Mouse (Mus musculus) hindbrain, embryonic 11.5 days (tissue): Measurements from ENCODE around the gene Rmi2. TPM values are rescaled to one million over a fixed set of nuclear protein-coding genes. Genes with fewer than 3 reads are reported as not detected.
A peak's percentile ranks its signal among the peaks of the same experiment; 100 is the strongest.

Source experiments
- ATAC-seq: fragments of 200-750 bp; cut with Nextera tagmentation; 2 replicates; pipeline ENCODE4 v1.8.0; 2017; ENCODE audit warnings: mild to moderate bottlenecking, moderate TSS enrichment, moderate library complexity; ENCODE audit not compliant: low FRiP score
- DNase-seq: peaks from one replicate; pipeline ENCODE4 v3.0.0-alpha.2; 2015; ENCODE audit warnings: low spot score
- H3K27ac ChIP-seq: fragments of 300-500 bp; sonication (generic); 2 replicates; pipeline ENCODE4 v1.5.1; 2014; ENCODE audit warnings: mild to moderate bottlenecking, low read depth, low read length
- H3K27me3 ChIP-seq: fragments of 300-500 bp; sonication (generic); 2 replicates; pipeline ENCODE4 v1.6.1; 2014; ENCODE audit warnings: mild to moderate bottlenecking, low read length, moderate library complexity, mixed read lengths; ENCODE audit not compliant: control insufficient read depth, insufficient read depth
- H3K36me3 ChIP-seq: fragments of 300-500 bp; sonication (generic); 2 replicates; pipeline ENCODE4 v1.6.1; 2014; ENCODE audit warnings: mild to moderate bottlenecking, low read length, moderate library complexity, mixed read lengths; ENCODE audit not compliant: control insufficient read depth, insufficient read depth
- H3K4me1 ChIP-seq: fragments of 300-500 bp; sonication (generic); replicated peaks from 2 replicates; pipeline ENCODE4 v1.6.1; 2014; ENCODE audit warnings: low read length, mixed read lengths; ENCODE audit not compliant: control insufficient read depth, insufficient read depth
- H3K4me2 ChIP-seq: fragments of 300-500 bp; sonication (generic); replicated peaks from 2 replicates; pipeline ENCODE4 v1.6.1; 2014; ENCODE audit warnings: mild to moderate bottlenecking, low read depth, low read length
- H3K4me3 ChIP-seq: fragments of 300-500 bp; sonication (generic); 2 replicates; pipeline ENCODE4 v1.5.1; 2014; ENCODE audit warnings: low read depth, low read length
- H3K9ac ChIP-seq: fragments of 300-500 bp; sonication (generic); 2 replicates; pipeline ENCODE4 v1.6.1; 2014; ENCODE audit warnings: low read depth, low read length
- H3K9me3 ChIP-seq: fragments of 300-500 bp; sonication (generic); 2 replicates; pipeline ENCODE4 v1.6.1; 2016; ENCODE audit warnings: low read length; ENCODE audit not compliant: control insufficient read depth
- WGBS: fragments of 180-500 bp; shearing (Covaris S2); extraction: QIAGEN DNeasy Blood & Tissue Kit; methylation state at CpG from one replicate; pipeline ENCODE4 v1.1.7; 2014; 5-methylcytosine and 5-hydroxymethylcytosine counted together
- polyA plus RNA-seq: library from polyadenylated mRNA; unstranded; fragments of >200 nt; fragmentation: Nextera tagmentation; extraction: Ambion mirVana; gene quantifications from 2 replicates; pipeline ENCODE4 v1.2.1, GENCODE M21; 2014

Gene Rmi2
- polyA plus RNA-seq, 1 experiment from 2014 or later = 2.6 TPM

- Histone ChIP-seq H3K4me2 (no peak overlapping the region), H3K27ac (no peak overlapping the region), H3K9ac (no peak overlapping the region), H3K4me3 (no peak overlapping the region), H3K36me3 (no peaks in the 10 kb centered on the region), H3K4me1 (no peaks in the 10 kb centered on the region), H3K9me3 (no peaks in the 10 kb centered on the region), H3K27me3 (no peaks in the 10 kb centered on the region)
- 81% methylated on average over 3 of the region's 3 CpGs for WGBS
- DNase-seq (peak; percentile 24), ATAC-seq (no peak)
Measured at GRCm38 (mm10) chr16:10890363-10890762, 55.5 kb downstream of the Rmi2 start.

- DNase-seq (no peak), ATAC-seq (no peak)
- H3K9me3 ChIP-seq = no peaks in the 10 kb centered on the region
- H3K4me1 ChIP-seq = no peaks in the 10 kb centered on the region
- no peak overlapping the region for H3K4me3 ChIP-seq
- H3K27ac ChIP-seq = no peak overlapping the region
- no peaks in the 10 kb centered on the region for H3K36me3 ChIP-seq
- WGBS = 71% methylated on average over 4 of the region's 4 CpGs
- no peak overlapping the region for H3K4me2 ChIP-seq
- H3K9ac ChIP-seq = no peak overlapping the region
- H3K27me3 ChIP-seq = no peaks in the 10 kb centered on the region
Measured at GRCm38 (mm10) chr16:10893161-10893560, 58.3 kb downstream of the Rmi2 start.

GRCm38 (mm10) chr16:10895906-10896305, 61.0 kb downstream of the Rmi2 start:
- 92% methylated on average over 3 of the region's 3 CpGs for WGBS
- Histone ChIP-seq H3K4me2 (no peak overlapping the region), H3K9ac (no peak overlapping the region), H3K27ac (no peak overlapping the region), H3K27me3 (no peaks in the 10 kb centered on the region), H3K4me3 (no peak overlapping the region), H3K4me1 (no peaks in the 10 kb centered on the region), H3K9me3 (no peaks in the 10 kb centered on the region), H3K36me3 (no peaks in the 10 kb centered on the region)
- ATAC-seq (no peak), DNase-seq (no peak)

GRCm38 (mm10) chr16:10897372-10897771, 62.5 kb downstream of the Rmi2 start:
- Histone ChIP-seq H3K27me3 (no peaks in the 10 kb centered on the region), H3K4me1 (no peaks in the 10 kb centered on the region), H3K36me3 (no peaks in the 10 kb centered on the region), H3K27ac (no peak overlapping the region), H3K9ac (no peak overlapping the region), H3K4me2 (no peak overlapping the region), H3K9me3 (no peaks in the 10 kb centered on the region), H3K4me3 (no peak overlapping the region)
- 53% methylated on average over 6 of the region's 6 CpGs for WGBS
- DNase-seq = no peak
- ATAC-seq = no peak

- no peak for DNase-seq
- ATAC-seq = no peak
- WGBS = 95% methylated on average over 1 of the region's 1 CpGs
- Histone ChIP-seq H3K27me3 (no peaks in the 10 kb centered on the region), H3K4me1 (no peaks in the 10 kb centered on the region), H3K36me3 (no peaks in the 10 kb centered on the region), H3K9me3 (no peaks in the 10 kb centered on the region), H3K4me2 (no peak overlapping the region), H3K9ac (no peak overlapping the region), H3K4me3 (no peak overlapping the region), H3K27ac (no peak overlapping the region)
Measured at GRCm38 (mm10) chr16:10900736-10901135, 65.9 kb downstream of the Rmi2 start.

GRCm38 (mm10) chr16:10901956-10902355, 67.1 kb downstream of the Rmi2 start:
- Histone ChIP-seq H3K27me3 (no peaks in the 10 kb centered on the region), H3K9me3 (no peaks in the 10 kb centered on the region), H3K27ac (no peak overlapping the region), H3K36me3 (no peaks in the 10 kb centered on the region), H3K9ac (no peak overlapping the region), H3K4me2 (no peak overlapping the region), H3K4me1 (no peaks in the 10 kb centered on the region), H3K4me3 (no peak overlapping the region)
- ATAC-seq = no peak
- DNase-seq = no peak
- 83% methylated on average over 2 of the region's 2 CpGs for WGBS

GRCm38 (mm10) chr16:10902849-10903248, 68.0 kb downstream of the Rmi2 start:
- no peaks in the 10 kb centered on the region for H3K27me3 ChIP-seq
- H3K4me3 ChIP-seq = no peak overlapping the region

GRCm38 (mm10) chr16:10905661-10906113, 70.8 kb downstream of the Rmi2 start:
- no peaks in the 10 kb centered on the region for H3K27me3 ChIP-seq
- no peaks in the 10 kb centered on the region for H3K4me1 ChIP-seq
- ATAC-seq (no peak), DNase-seq (no peak)
- no peak overlapping the region for H3K4me2 ChIP-seq
- no peaks in the 10 kb centered on the region for H3K9me3 ChIP-seq
- WGBS = 66% methylated on average over 5 of the region's 5 CpGs
- no peak overlapping the region for H3K27ac ChIP-seq
- H3K36me3 ChIP-seq = no peaks in the 10 kb centered on the region
- no peak overlapping the region for H3K4me3 ChIP-seq
- no peak overlapping the region for H3K9ac ChIP-seq

More at GRCm38 (mm10) chr16:10902849-10903248, 68.0 kb downstream of the Rmi2 start:
- DNase-seq (peak; percentile 13), ATAC-seq (no peak)
- Histone ChIP-seq H3K9ac (no peak overlapping the region), H3K9me3 (no peaks in the 10 kb centered on the region), H3K36me3 (no peaks in the 10 kb centered on the region), H3K4me2 (no peak overlapping the region), H3K27ac (no peak overlapping the region), H3K4me1 (no peaks in the 10 kb centered on the region)
- 52% methylated on average over 5 of the region's 5 CpGs for WGBS

GRCm38 (mm10) chr16:10910541-10910940, 75.7 kb downstream of the Rmi2 start:
- WGBS = 84% methylated on average over 7 of the region's 7 CpGs
- DNase-seq (no peak), ATAC-seq (no peak)
- H3K9me3 ChIP-seq = no peaks in the 10 kb centered on the region
- no peaks in the 10 kb centered on the region for H3K36me3 ChIP-seq
- H3K4me2 ChIP-seq = no peak overlapping the region
- no peaks in the 10 kb centered on the region for H3K27me3 ChIP-seq
- H3K27ac ChIP-seq = no peak overlapping the region
- H3K4me3 ChIP-seq = no peak overlapping the region
- H3K9ac ChIP-seq = no peak overlapping the region
- no peaks in the 10 kb centered on the region for H3K4me1 ChIP-seq
